Mouse (Mus musculus) B cell, adult 2 months (primary cell): ENCODE data around the gene Cgrrf1.

ENCODE experiments used
- DNase-seq, 2 experiments: peaks; one replicate each; pipeline ENCODE4 v3.0.0; 2022

Cgrrf1 gene

GRCm38 (mm10) chr14:46897953-46898352 lies 66.0 kb downstream of the Cgrrf1 start:
- no peak for DNase-seq

- DNase-seq, result no peak
These were observed 66.7 kb downstream of the Cgrrf1 start for GRCm38 (mm10) chr14:46898626-46899025.

GRCm38 (mm10) chr14:46902498-46903087 lies 70.7 kb downstream of the Cgrrf1 start:
- no peak for DNase-seq
